Mouse (Mus musculus) erythroblast, embryonic 14.5 days (primary cell): ENCODE results near the gene Plcb4.

Experiments used
- GATA1 ChIP-seq: IDR thresholded peaks from 2 replicates; pipeline ENCODE4 v1.6.1; 2012; ENCODE audit warnings: low read length, inconsistent platforms, mixed read lengths
- TAL1 ChIP-seq: IDR thresholded peaks from 3 replicates; pipeline ENCODE4 v1.6.1; 2012; ENCODE audit warnings: low read length, inconsistent platforms, mixed read lengths

- TF ChIP-seq TAL1 (no peak), GATA1 (no peak)
Measured at GRCm38 (mm10) chr2:135787415-135787814, 128.6 kb downstream of the Plcb4 start.
